Mouse (Mus musculus): ENCODE results near the gene 4921517D22Rik.

- TF ChIP-seq CTCF (IDR thresholded peaks at IDR 0.05; ENCODE audit: borderline replicate concordance, insufficient read depth, low read depth, low read length) (no peak), POLR2A (IDR thresholded peaks at IDR 0.05; ENCODE audit: borderline replicate concordance, insufficient read depth, low read length) (no peak)
These were observed at the start of gene 4921517D22Rik for GRCm38 (mm10) chr13:59694008-59694407.

Data from cerebellum, adult 2 months (tissue).